Mouse (Mus musculus): ENCODE results near the gene Ubl3. TPM values are rescaled to one million over a fixed set of nuclear protein-coding genes. Genes with fewer than 3 reads are reported as not detected.

Ubl3 gene
- polyA plus RNA-seq, 1 experiment: 113 TPM

GRCm38 (mm10) chr5:148544733-148545132 is 7.9 kb downstream of the Ubl3 start:
- Histone ChIP-seq H3K4me3 (replicated peaks; ENCODE audit: extremely low read depth, low read depth, low read length) (no peak overlapping the region), H3K4me1 (ENCODE audit: control insufficient read depth, insufficient read depth, low read length) (peaks cover 51% of the 10 kb centered on the region)
- no peak for DNase-seq
- WGBS: 60% methylated on average over 2 of the region's 2 CpGs
- TF ChIP-seq POLR2A (IDR thresholded peaks at IDR 0.05; ENCODE audit: borderline replicate concordance, extremely low read depth, low read depth, low read length) (no peak), CTCF (IDR thresholded peaks at IDR 0.05; ENCODE audit: insufficient read depth, low read length) (no peak)

- 19% methylated on average over 2 of the region's 2 CpGs for WGBS
- TF ChIP-seq CTCF (IDR thresholded peaks at IDR 0.05; ENCODE audit: insufficient read depth, low read length) (no peak), POLR2A (IDR thresholded peaks at IDR 0.05; ENCODE audit: borderline replicate concordance, extremely low read depth, low read depth, low read length) (no peak)
- Histone ChIP-seq H3K4me1 (ENCODE audit: control insufficient read depth, insufficient read depth, low read length) (peaks cover 49% of the 10 kb centered on the region), H3K4me3 (replicated peaks; ENCODE audit: extremely low read depth, low read depth, low read length) (no peak overlapping the region)
- no peak for DNase-seq
Measured at GRCm38 (mm10) chr5:148542196-148542595, 10.4 kb downstream of the Ubl3 start.

- no peak for DNase-seq
- WGBS: 32% methylated on average over 4 of the region's 4 CpGs
- TF ChIP-seq POLR2A (IDR thresholded peaks at IDR 0.05; ENCODE audit: borderline replicate concordance, extremely low read depth, low read depth, low read length): no peak
- no peak for TF ChIP-seq CTCF (IDR thresholded peaks at IDR 0.05; ENCODE audit: insufficient read depth, low read length)
- H3K4me3 ChIP-seq (replicated peaks; ENCODE audit: extremely low read depth, low read depth, low read length): no peak overlapping the region
- peaks cover 46% of the 10 kb centered on the region for H3K4me1 ChIP-seq (ENCODE audit: control insufficient read depth, insufficient read depth, low read length)
Measured at GRCm38 (mm10) chr5:148535669-148536430, 16.7 kb downstream of the Ubl3 start.

- WGBS: 47% methylated on average over 3 of the region's 3 CpGs
Measured at GRCm38 (mm10) chr5:148534644-148535043, 17.9 kb downstream of the Ubl3 start.

GRCm38 (mm10) chr5:148533924-148534323 is 18.7 kb downstream of the Ubl3 start:
- Histone ChIP-seq H3K4me1 (ENCODE audit: control insufficient read depth, insufficient read depth, low read length) (peaks cover 33% of the 10 kb centered on the region), H3K4me3 (replicated peaks; ENCODE audit: extremely low read depth, low read depth, low read length) (no peak overlapping the region)
- WGBS: 53% methylated on average over 2 of the region's 2 CpGs
- no peak for TF ChIP-seq CTCF (IDR thresholded peaks at IDR 0.05; ENCODE audit: insufficient read depth, low read length)
- TF ChIP-seq POLR2A (IDR thresholded peaks at IDR 0.05; ENCODE audit: borderline replicate concordance, extremely low read depth, low read depth, low read length): no peak
- no peak for DNase-seq

More at GRCm38 (mm10) chr5:148534644-148535043, 17.9 kb downstream of the Ubl3 start:
- Histone ChIP-seq H3K4me1 (ENCODE audit: control insufficient read depth, insufficient read depth, low read length) (peaks cover 38% of the 10 kb centered on the region), H3K4me3 (replicated peaks; ENCODE audit: extremely low read depth, low read depth, low read length) (no peak overlapping the region)
- DNase-seq: no peak
- TF ChIP-seq CTCF (IDR thresholded peaks at IDR 0.05; ENCODE audit: insufficient read depth, low read length) (no peak), POLR2A (IDR thresholded peaks at IDR 0.05; ENCODE audit: borderline replicate concordance, extremely low read depth, low read depth, low read length) (no peak)

- H3K4me3 ChIP-seq (replicated peaks; ENCODE audit: extremely low read depth, low read depth, low read length): no peak overlapping the region
- no peak for DNase-seq
- 39% methylated on average over 5 of the region's 5 CpGs for WGBS
- peaks cover 36% of the 10 kb centered on the region for H3K4me1 ChIP-seq (ENCODE audit: control insufficient read depth, insufficient read depth, low read length)
- no peak for TF ChIP-seq CTCF (IDR thresholded peaks at IDR 0.05; ENCODE audit: insufficient read depth, low read length)
- no peak for TF ChIP-seq POLR2A (IDR thresholded peaks at IDR 0.05; ENCODE audit: borderline replicate concordance, extremely low read depth, low read depth, low read length)
Measured at GRCm38 (mm10) chr5:148532201-148532600, 20.4 kb downstream of the Ubl3 start.

GRCm38 (mm10) chr5:148527632-148528031 is 25.0 kb downstream of the Ubl3 start:
- 26% methylated on average over 6 of the region's 6 CpGs for WGBS
- TF ChIP-seq POLR2A (IDR thresholded peaks at IDR 0.05; ENCODE audit: borderline replicate concordance, extremely low read depth, low read depth, low read length) (no peak), CTCF (IDR thresholded peaks at IDR 0.05; ENCODE audit: insufficient read depth, low read length) (no peak)
- Histone ChIP-seq H3K4me1 (ENCODE audit: control insufficient read depth, insufficient read depth, low read length) (peaks cover 26% of the 10 kb centered on the region), H3K4me3 (replicated peaks; ENCODE audit: extremely low read depth, low read depth, low read length) (no peak overlapping the region)
- no peak for DNase-seq

GRCm38 (mm10) chr5:148526631-148527030 is 26.0 kb downstream of the Ubl3 start:
- H3K4me1 ChIP-seq (ENCODE audit: control insufficient read depth, insufficient read depth, low read length): peaks cover 23% of the 10 kb centered on the region
- WGBS: 76% methylated on average over 8 of the region's 8 CpGs
- H3K4me3 ChIP-seq (replicated peaks; ENCODE audit: extremely low read depth, low read depth, low read length): no peak overlapping the region
- no peak for DNase-seq
- TF ChIP-seq POLR2A (IDR thresholded peaks at IDR 0.05; ENCODE audit: borderline replicate concordance, extremely low read depth, low read depth, low read length): no peak
- no peak for TF ChIP-seq CTCF (IDR thresholded peaks at IDR 0.05; ENCODE audit: insufficient read depth, low read length)

- peaks cover 32% of the 10 kb centered on the region for H3K4me1 ChIP-seq (ENCODE audit: control insufficient read depth, insufficient read depth, low read length)
- TF ChIP-seq CTCF (IDR thresholded peaks at IDR 0.05; ENCODE audit: insufficient read depth, low read length): no peak
- TF ChIP-seq POLR2A (IDR thresholded peaks at IDR 0.05; ENCODE audit: borderline replicate concordance, extremely low read depth, low read depth, low read length): no peak
- H3K4me3 ChIP-seq (replicated peaks; ENCODE audit: extremely low read depth, low read depth, low read length): no peak overlapping the region
- no peak for DNase-seq
- 58% methylated on average over 5 of the region's 5 CpGs for WGBS
Measured at GRCm38 (mm10) chr5:148523202-148523971, 29.2 kb downstream of the Ubl3 start.

All from lung, adult 2 months (tissue).